Mouse (Mus musculus): ENCODE data around the gene Mgst3. TPM values are rescaled to one million over a fixed set of nuclear protein-coding genes. Genes with fewer than 3 reads are reported as not detected.
"Not testable (repeated sequence)": the region's sequence is repeated elsewhere in the genome, so short reads cannot be mapped to it uniquely, and the experiment has no call there.

Gene Mgst3
- total RNA-seq, 2 experiments from 2014 or later, result 71.3 to 93.4 TPM

DNA sequence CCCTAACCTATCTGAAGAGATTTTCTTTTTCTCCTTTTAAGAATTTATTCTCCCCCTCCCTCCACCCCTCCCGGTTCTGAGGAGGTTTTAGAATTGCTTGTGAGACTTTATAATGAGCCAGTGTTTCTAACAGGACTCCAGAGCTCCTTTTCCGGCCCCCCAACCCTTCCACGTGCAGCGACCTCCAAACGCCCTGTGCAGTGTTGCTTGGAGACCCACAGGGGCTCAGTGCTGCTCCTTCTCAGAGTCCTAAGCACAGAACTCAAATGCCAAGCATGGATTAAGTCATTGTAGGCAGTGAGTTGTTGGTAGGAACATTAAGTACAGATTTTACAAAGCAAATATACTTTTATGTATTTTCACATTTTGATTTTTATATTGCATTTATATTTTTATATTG lies 30.3 kb downstream of the Mgst3 start:
- DNase-seq (ENCODE audit: low spot score in 2 of 2), result no peak

DNA sequence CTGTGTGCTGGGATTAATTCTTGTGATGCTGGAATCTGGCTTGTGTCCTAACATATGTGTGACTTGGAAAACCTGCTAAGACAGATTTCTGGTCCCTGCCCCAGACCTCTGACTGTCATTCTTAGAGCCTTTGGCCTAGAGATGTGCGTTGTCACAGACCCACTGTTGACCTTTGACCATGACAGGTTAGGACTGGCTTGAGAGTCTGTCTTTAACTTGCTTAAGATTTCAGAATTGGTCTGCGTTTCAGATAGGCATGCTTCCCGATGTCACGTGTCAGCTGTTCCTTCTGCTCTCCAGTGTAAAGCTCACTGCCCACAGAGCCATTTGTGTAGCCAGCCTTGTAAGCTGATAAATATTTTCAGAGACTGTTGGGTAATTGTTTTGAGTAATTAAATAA lies 30.8 kb downstream of the Mgst3 start:
- no peak for DNase-seq (ENCODE audit: low spot score in 2 of 2)

DNA sequence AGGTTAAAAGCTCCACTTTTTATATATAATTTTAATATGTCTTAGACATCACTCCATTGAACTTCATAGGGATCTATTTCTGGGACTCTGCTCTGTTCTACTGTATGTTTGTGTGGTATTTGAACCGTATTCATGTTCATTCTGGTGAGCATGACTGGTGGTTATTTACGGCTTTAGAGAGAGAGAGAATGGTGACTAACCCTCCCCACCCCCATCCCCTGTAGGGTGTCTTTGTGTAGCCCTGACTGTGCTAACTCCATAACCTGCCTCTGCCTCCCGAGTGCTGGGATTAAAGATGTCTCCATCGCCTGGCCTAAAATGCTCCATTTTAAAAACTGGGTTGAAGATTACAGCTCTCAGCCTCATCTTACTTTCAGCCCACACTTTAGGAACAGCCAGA lies 33.4 kb downstream of the Mgst3 start:
- no peak for DNase-seq (ENCODE audit: low spot score in 2 of 2)

DNA sequence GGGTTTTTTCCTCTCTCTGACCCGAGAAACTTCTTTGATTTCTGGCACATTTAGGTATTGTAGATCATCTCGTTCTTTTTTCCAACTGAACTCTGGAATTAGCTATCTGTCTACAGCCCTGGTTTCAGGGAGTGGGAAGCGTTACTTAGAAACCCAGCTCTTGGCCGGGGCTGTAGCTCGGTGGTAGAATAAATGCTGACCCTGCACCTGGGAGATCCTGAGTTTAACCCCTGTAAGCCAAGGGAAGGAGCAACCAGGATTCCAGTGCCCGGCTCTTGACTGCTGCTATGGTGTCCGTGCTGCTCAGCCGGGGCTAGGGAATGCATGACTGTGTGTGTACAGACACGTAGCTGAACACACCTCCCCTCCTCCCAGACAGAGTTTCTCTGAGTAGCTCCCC lies 34.9 kb downstream of the Mgst3 start:
- no peak for DNase-seq (ENCODE audit: low spot score in 2 of 2)

DNA sequence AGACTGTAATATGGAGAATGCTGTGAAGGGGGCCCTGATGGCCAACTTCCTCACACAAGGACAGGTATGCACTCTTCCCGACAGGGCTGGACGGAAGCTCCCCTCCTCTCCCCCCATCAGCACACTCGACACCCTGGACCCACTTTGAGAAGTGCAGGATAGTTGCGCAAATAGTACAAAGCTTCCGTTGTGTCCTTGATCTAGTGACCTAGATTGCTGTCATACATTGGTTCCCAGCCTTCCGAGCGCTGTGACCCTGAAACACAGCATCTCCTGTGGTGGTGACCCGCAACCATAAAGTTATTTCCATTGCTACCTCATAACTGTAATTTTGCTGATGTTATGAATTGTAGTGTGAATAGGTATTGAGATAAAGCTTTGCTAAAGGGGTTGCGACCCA lies 36.3 kb downstream of the Mgst3 start:
- no peak for DNase-seq (ENCODE audit: low spot score in 2 of 2)

DNA sequence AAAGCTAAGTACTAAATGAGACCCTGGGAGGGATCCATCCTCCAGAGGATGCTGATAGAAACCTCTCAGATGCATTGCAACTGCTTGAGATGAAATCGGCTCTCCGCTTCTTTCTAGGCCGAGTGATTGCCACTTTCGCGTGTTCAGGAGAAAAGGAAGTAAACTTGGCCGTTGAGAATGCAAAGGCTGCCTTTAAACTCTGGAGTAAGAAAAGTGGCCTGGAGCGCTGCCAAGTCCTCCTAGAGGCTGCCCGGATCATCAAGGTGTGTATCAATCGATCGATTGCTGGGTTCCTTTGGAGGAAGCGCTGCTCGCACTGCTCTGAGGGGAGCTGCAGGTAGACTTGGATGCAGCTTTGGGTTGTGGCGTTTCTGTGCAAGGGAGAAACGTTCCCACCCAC lies 41.2 kb downstream of the Mgst3 start:
- DNase-seq (ENCODE audit: low spot score in 2 of 2), result no peak

DNA sequence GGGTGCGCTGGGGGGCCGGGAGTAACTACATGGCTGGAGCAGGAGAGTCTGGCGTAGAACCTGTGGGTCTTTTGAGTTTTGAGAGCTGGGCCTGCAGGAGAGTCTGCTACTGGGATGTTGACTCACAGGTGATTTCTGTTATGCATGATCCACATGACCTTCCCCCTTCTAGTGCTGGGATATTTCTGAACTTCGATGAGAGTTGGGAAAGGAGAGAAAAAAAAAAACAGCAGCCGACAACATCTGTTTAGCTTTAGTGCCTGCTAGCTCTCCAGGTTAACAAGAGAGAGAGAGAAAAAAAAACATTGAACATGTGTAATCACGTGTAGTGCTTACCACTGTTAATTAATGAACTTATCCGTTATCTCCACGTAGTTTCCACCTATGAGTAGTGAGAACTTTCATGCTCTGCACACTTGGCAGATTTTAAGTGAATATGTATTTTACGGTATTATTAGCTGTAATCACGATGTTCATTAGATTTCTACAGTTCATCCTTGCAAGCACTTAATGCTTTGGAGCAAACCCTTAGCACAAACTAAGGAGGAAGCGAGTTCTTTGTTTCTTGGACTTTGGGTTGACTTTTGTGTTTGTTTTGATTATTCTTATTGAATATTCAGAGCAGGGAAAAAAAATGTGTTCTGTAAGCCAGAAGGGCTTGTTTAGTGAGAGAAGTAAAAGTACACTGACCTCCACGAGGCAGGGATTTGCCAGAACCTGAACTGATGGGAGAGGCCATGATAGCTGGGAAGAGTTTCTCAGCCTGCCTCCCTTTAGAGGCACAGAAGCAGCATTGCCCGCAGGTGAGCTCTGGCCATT lies 42.8 kb downstream of the Mgst3 start:
- DNase-seq (ENCODE audit: low spot score in 2 of 2), result no peak

DNA sequence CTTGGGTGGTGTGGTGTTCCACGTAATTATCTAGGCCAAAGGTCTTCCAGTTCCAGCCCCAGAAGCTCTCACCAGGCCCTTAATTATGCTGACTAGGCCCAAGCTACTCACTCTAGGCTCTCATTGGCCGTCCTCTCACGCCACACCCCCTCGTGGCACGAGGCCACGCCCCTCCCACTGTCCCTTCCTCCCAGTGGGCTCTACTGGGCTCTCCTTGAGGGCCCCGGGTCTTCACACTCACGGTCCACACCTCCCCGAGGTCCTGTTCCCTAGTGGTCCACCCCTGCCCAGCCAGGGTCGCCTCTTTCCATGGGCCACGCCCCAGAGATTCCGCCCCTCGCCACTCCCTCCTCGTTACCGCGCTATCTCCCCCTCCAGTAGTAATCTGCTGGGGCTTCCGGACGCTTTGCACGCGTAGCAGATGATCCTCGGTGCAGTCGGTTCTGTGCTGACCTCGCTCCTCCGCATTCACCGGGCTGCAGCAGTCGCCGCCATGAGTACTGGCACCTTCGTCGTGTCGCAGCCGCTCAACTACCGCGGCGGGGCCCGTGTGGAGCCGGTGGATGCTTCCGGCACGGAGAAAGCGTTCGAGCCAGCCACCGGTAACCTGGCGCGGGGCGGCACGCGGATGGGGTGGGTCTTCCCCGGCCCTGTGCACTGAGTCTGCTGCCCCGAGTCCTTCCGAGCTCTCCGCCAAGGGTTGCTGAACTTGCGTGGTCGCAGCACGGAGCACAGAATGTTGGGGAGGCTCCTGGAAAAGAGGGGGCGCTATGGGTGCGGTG lies 43.6 kb downstream of the Mgst3 start, which contains the start of gene Aldh9a1:
Gene Aldh9a1 (plus strand): TSS at position 177 of the 782 bp plus-strand sequence.
- DNase-seq (ENCODE audit: low spot score in 2 of 2), result peak; percentile 88 to 89

DNA sequence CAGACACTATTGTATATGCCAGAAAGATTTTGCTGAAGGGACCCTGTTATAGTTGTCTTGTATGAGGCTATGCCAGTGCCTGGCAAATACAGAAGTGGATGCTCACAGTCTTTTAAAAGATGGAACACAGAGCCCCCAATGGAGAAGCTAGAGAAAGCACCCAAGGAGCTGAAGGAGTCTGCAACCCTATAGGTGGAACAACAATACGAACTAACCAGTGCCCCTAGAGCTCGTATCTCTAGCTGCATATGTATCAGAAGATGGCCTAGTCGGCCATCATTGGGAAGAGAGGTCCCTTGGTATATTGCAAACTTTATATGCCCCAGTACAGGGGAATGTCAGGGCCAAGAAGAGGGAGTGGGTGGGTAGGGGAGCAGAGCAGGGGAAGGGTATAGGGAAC lies 44.4 kb downstream of the Mgst3 start:
- not testable (repeated sequence) for DNase-seq (ENCODE audit: low spot score in 2 of 2)

DNA sequence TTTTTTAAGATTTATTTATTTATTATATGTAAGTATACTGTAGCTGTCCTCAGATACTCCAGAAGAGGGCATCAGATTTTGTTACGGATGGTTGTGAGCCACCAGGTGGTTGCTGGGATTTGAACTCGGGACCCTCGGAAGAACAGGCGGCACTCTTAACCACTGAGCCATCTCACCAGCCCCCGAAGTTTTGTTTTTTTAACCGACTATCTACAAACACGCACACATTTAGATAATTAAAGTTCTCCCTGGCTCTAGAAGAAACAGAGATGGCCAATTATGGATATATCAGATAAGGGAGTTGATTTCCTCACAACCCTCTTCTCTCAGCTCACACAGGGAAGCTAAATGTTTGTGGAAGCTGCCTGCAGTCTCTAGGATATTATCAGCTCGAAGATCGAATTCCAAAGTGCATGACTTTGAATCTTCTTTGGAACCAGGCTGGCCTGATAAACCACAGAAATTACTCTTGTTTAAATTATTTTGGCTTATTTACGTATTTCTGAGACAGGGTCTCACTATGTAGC lies 47.6 kb downstream of the Mgst3 start:
- DNase-seq (ENCODE audit: low spot score in 2 of 2), result not testable (repeated sequence)

DNA sequence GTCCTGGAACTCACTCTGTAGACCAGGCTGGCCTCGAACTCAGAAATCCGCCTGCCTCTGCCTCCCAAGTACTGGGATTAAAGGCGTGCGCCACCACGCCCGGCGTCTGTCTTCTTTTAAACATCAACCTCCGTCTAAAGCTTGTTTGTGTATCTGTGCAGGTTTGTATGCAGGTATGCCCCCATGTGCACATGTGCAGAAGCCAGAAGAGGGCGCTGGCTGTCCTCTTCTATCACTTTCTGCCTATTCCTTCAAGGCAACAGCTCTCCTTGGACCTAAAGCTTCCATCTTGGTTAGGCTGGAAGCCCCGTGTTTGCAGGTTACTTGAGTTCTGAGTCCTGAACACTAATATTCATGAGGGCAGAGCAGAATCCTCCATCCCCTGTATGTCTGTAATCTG lies 50.8 kb downstream of the Mgst3 start:
- no peak for DNase-seq (ENCODE audit: low spot score in 2 of 2)

DNA sequence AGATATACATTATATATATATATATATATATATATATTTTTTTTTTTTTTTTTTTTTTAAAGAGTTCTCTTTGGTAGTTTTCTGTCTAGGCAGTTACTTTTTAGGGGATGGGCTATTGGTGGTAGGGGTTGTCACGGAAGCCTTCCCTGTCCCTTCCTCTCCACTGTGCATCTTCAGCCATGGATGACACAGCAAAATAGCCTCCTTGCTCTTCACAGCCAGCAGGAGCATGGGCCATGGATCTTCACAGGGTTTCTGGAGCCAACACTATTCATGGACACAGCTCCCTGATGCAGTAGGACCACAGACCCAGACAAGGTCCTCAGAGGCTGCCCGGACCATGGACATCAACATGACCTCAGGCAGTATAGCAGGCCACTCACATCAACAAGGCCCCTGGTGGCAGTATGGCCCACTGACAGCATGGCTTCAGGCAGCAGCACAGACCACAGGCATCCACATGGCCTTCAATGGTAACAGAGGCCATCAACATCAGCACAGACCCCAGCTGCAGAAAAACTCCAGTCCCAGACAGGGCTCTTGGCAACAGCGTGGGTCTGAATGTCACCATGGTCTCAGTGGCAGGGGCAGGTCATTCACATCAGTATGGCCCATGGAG lies 52.6 kb downstream of the Mgst3 start:
- DNase-seq (ENCODE audit: low spot score in 2 of 2), result no peak

DNA sequence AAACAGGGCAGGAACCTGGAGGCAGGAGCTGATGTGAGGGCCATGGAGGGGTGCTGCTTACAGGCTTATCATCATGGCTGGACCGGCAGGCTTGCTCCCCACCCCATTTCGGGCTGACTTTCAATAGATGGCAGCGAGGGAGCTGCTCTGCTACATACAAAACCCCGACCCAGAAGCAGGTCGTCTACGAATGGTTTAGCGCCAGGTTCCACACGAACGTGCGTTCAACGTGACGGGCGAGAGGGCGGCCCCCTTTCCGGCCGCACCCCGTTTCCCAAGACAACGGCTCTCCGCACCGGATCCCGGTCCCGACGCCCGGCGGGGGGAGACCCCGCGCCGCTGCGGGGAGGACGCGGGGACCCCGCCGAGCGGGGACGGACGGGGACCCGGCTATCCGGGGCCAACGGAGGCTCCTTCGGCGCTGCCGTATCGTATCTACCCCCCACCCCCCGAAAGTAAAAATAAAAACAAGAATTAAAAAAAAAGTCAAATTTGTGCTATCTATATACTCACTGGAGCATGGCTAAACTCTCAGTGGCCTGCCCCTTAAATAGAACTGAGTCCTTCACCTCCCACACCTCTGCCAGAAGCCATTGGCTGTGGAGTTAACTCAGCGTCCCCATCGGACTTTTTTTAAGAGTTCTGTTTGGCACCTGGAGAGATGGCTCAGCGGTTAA lies 53.4 kb downstream of the Mgst3 start:
- DNase-seq (ENCODE audit: low spot score in 2 of 2), result no peak

DNA sequence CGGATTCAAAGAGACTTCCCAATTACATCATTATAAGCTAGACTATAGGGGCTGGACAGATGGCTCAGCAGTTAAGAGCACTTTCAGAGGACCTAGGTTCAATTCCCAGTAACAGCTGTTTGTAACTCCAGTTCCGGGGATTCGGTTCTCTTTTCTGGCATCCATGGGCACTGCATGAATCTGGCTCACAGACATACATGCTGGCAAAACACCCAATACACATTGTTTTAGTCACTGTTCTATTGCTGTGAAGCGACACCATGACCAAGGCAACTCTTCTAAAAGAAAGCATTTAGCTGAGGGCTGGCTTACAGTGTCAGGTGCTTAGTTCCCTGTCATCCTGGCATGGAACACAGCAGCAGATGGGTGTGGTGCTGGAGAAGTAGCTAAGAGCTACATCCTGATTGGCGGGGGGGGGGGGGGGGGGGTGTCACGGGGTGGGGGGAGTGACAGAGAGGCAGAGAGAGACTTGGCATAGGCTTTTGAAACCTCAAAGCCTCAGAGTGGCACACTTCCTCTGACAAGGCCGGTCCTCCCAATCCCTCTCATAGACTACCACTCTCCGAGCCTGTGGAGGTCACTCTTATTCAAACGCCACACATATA lies 54.4 kb downstream of the Mgst3 start:
- DNase-seq (ENCODE audit: low spot score in 2 of 2), result no peak

DNA sequence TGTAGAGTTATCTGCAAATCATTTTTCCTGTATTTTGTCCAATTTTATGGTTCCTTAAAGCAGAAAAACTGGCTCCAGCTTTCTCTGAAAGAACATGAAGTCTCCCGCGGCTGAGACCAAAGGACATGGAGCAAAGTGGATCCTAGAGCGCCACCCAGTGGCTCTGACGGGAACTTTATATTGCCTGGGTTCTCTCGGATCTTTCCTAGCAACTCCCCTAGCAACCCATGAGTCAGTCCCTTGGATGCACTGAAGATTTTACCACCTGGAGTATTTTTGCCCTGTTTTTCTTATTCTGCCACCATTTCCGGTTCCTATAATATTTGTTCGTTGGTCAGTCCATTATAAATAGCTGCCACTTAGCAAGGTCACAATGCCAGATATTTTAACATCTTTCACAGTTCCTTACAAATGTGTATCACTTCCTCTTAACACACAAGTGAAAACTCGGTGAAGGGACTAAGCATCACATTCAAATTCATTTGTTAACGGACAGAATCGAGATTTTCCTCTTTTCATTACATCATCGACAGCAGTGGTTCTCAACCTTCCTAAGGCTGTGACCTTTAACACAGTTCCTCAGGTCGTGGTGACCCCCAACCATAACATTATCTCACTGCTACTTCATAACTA lies 56.1 kb downstream of the Mgst3 start:
- DNase-seq (ENCODE audit: low spot score in 2 of 2), result peak; percentile 84 to 87

DNA sequence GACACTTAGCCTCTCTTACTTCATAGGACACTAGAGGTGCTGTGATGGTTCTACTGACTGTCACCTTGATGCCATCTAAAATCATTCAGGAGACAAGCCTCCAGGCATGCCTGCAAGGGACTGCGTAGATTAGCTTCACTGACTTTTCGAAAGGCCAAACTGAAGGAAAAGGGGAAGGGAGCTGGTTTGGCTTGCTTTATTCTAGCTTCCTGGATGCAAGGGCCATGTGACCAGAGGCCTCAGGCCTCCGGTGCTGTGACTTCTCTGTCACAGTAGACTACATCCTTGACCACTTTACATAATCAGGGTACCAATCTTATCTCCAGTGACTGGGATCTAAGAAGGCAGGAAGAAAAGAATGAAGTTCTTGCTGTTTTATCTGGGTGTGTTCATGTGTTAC lies 57.2 kb downstream of the Mgst3 start:
- no peak for DNase-seq (ENCODE audit: low spot score in 2 of 2)

DNA sequence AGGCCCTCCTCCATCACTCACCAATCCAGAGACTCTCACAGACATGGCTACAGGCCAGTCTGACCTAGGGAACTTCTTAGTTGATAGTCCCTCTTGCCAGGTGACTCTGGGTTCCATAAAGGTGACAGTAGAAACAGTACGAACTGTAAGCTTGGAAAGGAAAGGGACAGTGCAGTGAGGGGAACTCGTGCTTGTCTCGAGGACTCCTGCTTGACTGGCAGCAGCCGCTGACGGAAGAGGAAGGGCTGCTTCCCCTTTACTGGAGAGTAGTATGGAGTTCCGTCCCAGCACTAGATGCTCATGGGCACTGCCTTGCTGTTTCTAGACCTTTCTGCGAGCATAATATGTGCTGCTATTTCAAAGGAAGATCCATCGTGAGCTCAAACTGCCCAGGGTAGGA lies 62.5 kb downstream of the Mgst3 start:
- no peak for DNase-seq (ENCODE audit: low spot score in 2 of 2)

DNA sequence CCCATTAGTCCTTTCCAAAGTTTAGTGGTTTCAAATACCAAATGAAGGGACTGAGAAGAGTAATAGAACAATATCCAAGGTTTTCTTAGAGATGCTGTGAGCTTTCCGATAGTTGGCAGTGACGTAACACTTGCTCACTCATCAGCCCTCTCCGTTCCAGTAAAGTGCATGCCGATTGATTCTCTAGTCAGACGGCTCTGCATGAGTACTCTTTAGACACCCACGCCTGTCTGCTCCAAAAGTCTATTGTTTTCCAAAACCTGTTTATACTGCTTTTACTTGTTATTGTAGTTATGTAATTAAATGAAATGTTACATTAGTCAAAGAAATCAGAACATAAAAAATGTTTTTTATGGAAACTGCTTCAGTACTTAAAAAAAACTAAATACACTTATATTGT lies 64.9 kb downstream of the Mgst3 start:
- no peak for DNase-seq (ENCODE audit: low spot score in 2 of 2)

All from adrenal gland, adult 18-20 months (tissue).